Mouse (Mus musculus): ENCODE results near the gene Padi3. TPM values are rescaled to one million over a fixed set of nuclear protein-coding genes. Genes with fewer than 3 reads are reported as not detected.

The Padi3 gene
- polyA plus RNA-seq, 1 experiment, result 2.8 TPM

GRCm38 (mm10) chr4:140753366-140753765 is 57.1 kb downstream of the Padi3 start:
- no peaks in the 10 kb centered on the region for H3K79me2 ChIP-seq (ENCODE audit: control insufficient read depth, insufficient read depth)
- no peak for TF ChIP-seq USF1 (IDR thresholded peaks at IDR 0.05; ENCODE audit: low read depth)
- no peak for TF ChIP-seq REST (IDR thresholded peaks at IDR 0.05; ENCODE audit: insufficient read depth, insufficient read length)
- no peak for TF ChIP-seq SRF (IDR thresholded peaks at IDR 0.05; ENCODE audit: control insufficient read depth, insufficient read length, low read depth)
- no peak for TF ChIP-seq MYOD1 (IDR thresholded peaks at IDR 0.05; ENCODE audit: control insufficient read depth in 1 of 3, insufficient read length in 2 of 3, low read depth in 2 of 3)
- TF ChIP-seq POLR2AphosphoS2 (IDR thresholded peaks at IDR 0.05; ENCODE audit: insufficient read length, low read depth), result no peak
- no peak for TF ChIP-seq E2F4 (IDR thresholded peaks at IDR 0.05; ENCODE audit: insufficient read depth)
- TF ChIP-seq MAX (IDR thresholded peaks at IDR 0.05; ENCODE audit: low read depth), result no peak
- no peak for TF ChIP-seq TCF12 (IDR thresholded peaks at IDR 0.05; ENCODE audit: insufficient read depth, poor library complexity, severe bottlenecking)
- no peak for TF ChIP-seq CEBPB (IDR thresholded peaks at IDR 0.05; ENCODE audit: insufficient read depth, poor library complexity, severe bottlenecking)
- TF ChIP-seq POLR2A (IDR thresholded peaks at IDR 0.05; ENCODE audit: insufficient read length, low read depth), result no peak
- TF ChIP-seq MYOG (IDR thresholded peaks at IDR 0.05; ENCODE audit: control insufficient read depth in 1 of 3, insufficient read depth in 1 of 3, insufficient read length in 2 of 3, low read depth in 2 of 3), result no peak
- no peak for TF ChIP-seq TCF3 (IDR thresholded peaks at IDR 0.05; ENCODE audit: insufficient read length, low read depth)
- no peak overlapping the region for H3ac ChIP-seq (ENCODE audit: control insufficient read depth, insufficient read length)
- no peak overlapping the region for H3K4me2 ChIP-seq (ENCODE audit: low read depth)
- peaks cover 6% of the 10 kb centered on the region for H3K27me3 ChIP-seq (ENCODE audit: control insufficient read depth, insufficient read depth, insufficient read length)
- no peaks in the 10 kb centered on the region for H3K36me3 ChIP-seq (ENCODE audit: control insufficient read depth, insufficient read depth)
- no peak overlapping the region for H3K4me3 ChIP-seq

- no peak for TF ChIP-seq E2F4 (IDR thresholded peaks at IDR 0.05; ENCODE audit: insufficient read depth)
- no peak for TF ChIP-seq MAX (IDR thresholded peaks at IDR 0.05; ENCODE audit: low read depth)
- no peak for TF ChIP-seq TCF12 (IDR thresholded peaks at IDR 0.05; ENCODE audit: insufficient read depth, poor library complexity, severe bottlenecking)
- no peak for TF ChIP-seq MYOD1 (IDR thresholded peaks at IDR 0.05; ENCODE audit: control insufficient read depth in 1 of 3, insufficient read length in 2 of 3, low read depth in 2 of 3)
- TF ChIP-seq USF1 (IDR thresholded peaks at IDR 0.05; ENCODE audit: low read depth), result no peak
- no peak for TF ChIP-seq POLR2A (IDR thresholded peaks at IDR 0.05; ENCODE audit: insufficient read length, low read depth)
- no peak for TF ChIP-seq SRF (IDR thresholded peaks at IDR 0.05; ENCODE audit: control insufficient read depth, insufficient read length, low read depth)
- no peak for TF ChIP-seq MYOG (IDR thresholded peaks at IDR 0.05; ENCODE audit: control insufficient read depth in 1 of 3, insufficient read depth in 1 of 3, insufficient read length in 2 of 3, low read depth in 2 of 3)
- H3K79me2 ChIP-seq (ENCODE audit: control insufficient read depth, insufficient read depth), result no peaks in the 10 kb centered on the region
- no peak overlapping the region for H3K4me3 ChIP-seq
- H3K4me2 ChIP-seq (ENCODE audit: low read depth), result no peak overlapping the region
- H3ac ChIP-seq (ENCODE audit: control insufficient read depth, insufficient read length), result no peak overlapping the region
- no peaks in the 10 kb centered on the region for H3K36me3 ChIP-seq (ENCODE audit: control insufficient read depth, insufficient read depth)
- H3K27me3 ChIP-seq (ENCODE audit: control insufficient read depth, insufficient read depth, insufficient read length), result peaks cover 5% of the 10 kb centered on the region
Observed at GRCm38 (mm10) chr4:140750328-140750727, 60.1 kb downstream of the Padi3 start.

GRCm38 (mm10) chr4:140747978-140748377 is 62.5 kb downstream of the Padi3 start:
- Histone ChIP-seq H3K4me2 (ENCODE audit: low read depth) (peak overlapping the region; percentile 46), H3K4me3 (no peak overlapping the region), H3K36me3 (ENCODE audit: control insufficient read depth, insufficient read depth) (no peaks in the 10 kb centered on the region), H3K79me2 (ENCODE audit: control insufficient read depth, insufficient read depth) (no peaks in the 10 kb centered on the region), H3K27me3 (ENCODE audit: control insufficient read depth, insufficient read depth, insufficient read length) (peaks cover 8% of the 10 kb centered on the region), H3ac (ENCODE audit: control insufficient read depth, insufficient read length) (no peak overlapping the region)
- TF ChIP-seq POLR2AphosphoS2 (IDR thresholded peaks at IDR 0.05; ENCODE audit: insufficient read length, low read depth) (no peak), REST (IDR thresholded peaks at IDR 0.05; ENCODE audit: insufficient read depth, insufficient read length) (no peak), USF1 (IDR thresholded peaks at IDR 0.05; ENCODE audit: low read depth) (no peak), POLR2A (IDR thresholded peaks at IDR 0.05; ENCODE audit: insufficient read length, low read depth) (no peak), TCF3 (IDR thresholded peaks at IDR 0.05; ENCODE audit: insufficient read length, low read depth) (no peak), E2F4 (IDR thresholded peaks at IDR 0.05; ENCODE audit: insufficient read depth) (no peak), CEBPB (IDR thresholded peaks at IDR 0.05; ENCODE audit: insufficient read depth, poor library complexity, severe bottlenecking) (no peak), MYOD1 (IDR thresholded peaks at IDR 0.05; ENCODE audit: control insufficient read depth in 1 of 3, insufficient read length in 2 of 3, low read depth in 2 of 3) (no peak), SRF (IDR thresholded peaks at IDR 0.05; ENCODE audit: control insufficient read depth, insufficient read length, low read depth) (no peak), TCF12 (IDR thresholded peaks at IDR 0.05; ENCODE audit: insufficient read depth, poor library complexity, severe bottlenecking) (no peak), MAX (IDR thresholded peaks at IDR 0.05; ENCODE audit: low read depth) (no peak), MYOG (IDR thresholded peaks at IDR 0.05; ENCODE audit: control insufficient read depth in 1 of 3, insufficient read depth in 1 of 3, insufficient read length in 2 of 3, low read depth in 2 of 3) (no peak)

- H3K4me2 ChIP-seq (ENCODE audit: low read depth), result no peak overlapping the region
- H3K4me3 ChIP-seq, result no peak overlapping the region
- TF ChIP-seq USF1 (IDR thresholded peaks at IDR 0.05; ENCODE audit: low read depth), result no peak
- no peak for TF ChIP-seq POLR2A (IDR thresholded peaks at IDR 0.05; ENCODE audit: insufficient read length, low read depth)
- no peak for TF ChIP-seq REST (IDR thresholded peaks at IDR 0.05; ENCODE audit: insufficient read depth, insufficient read length)
- no peak for TF ChIP-seq TCF12 (IDR thresholded peaks at IDR 0.05; ENCODE audit: insufficient read depth, poor library complexity, severe bottlenecking)
- TF ChIP-seq E2F4 (IDR thresholded peaks at IDR 0.05; ENCODE audit: insufficient read depth), result no peak
- no peak for TF ChIP-seq MAX (IDR thresholded peaks at IDR 0.05; ENCODE audit: low read depth)
- TF ChIP-seq POLR2AphosphoS2 (IDR thresholded peaks at IDR 0.05; ENCODE audit: insufficient read length, low read depth), result no peak
- TF ChIP-seq MYOD1 (IDR thresholded peaks at IDR 0.05; ENCODE audit: control insufficient read depth in 1 of 3, insufficient read length in 2 of 3, low read depth in 2 of 3), result no peak
- no peak for TF ChIP-seq MYOG (IDR thresholded peaks at IDR 0.05; ENCODE audit: control insufficient read depth in 1 of 3, insufficient read depth in 1 of 3, insufficient read length in 2 of 3, low read depth in 2 of 3)
- no peaks in the 10 kb centered on the region for H3K36me3 ChIP-seq (ENCODE audit: control insufficient read depth, insufficient read depth)
- no peaks in the 10 kb centered on the region for H3K79me2 ChIP-seq (ENCODE audit: control insufficient read depth, insufficient read depth)
- H3K27me3 ChIP-seq (ENCODE audit: control insufficient read depth, insufficient read depth, insufficient read length), result peaks cover 17% of the 10 kb centered on the region
- H3ac ChIP-seq (ENCODE audit: control insufficient read depth, insufficient read length), result no peak overlapping the region
Observed at GRCm38 (mm10) chr4:140744654-140745053, 65.8 kb downstream of the Padi3 start.

GRCm38 (mm10) chr4:140743086-140743485 is 67.4 kb downstream of the Padi3 start:
- no peaks in the 10 kb centered on the region for H3K36me3 ChIP-seq (ENCODE audit: control insufficient read depth, insufficient read depth)
- H3K79me2 ChIP-seq (ENCODE audit: control insufficient read depth, insufficient read depth), result no peaks in the 10 kb centered on the region
- no peak overlapping the region for H3K4me3 ChIP-seq
- TF ChIP-seq E2F4 (IDR thresholded peaks at IDR 0.05; ENCODE audit: insufficient read depth), result no peak
- TF ChIP-seq MYOD1 (IDR thresholded peaks at IDR 0.05; ENCODE audit: control insufficient read depth in 1 of 3, insufficient read length in 2 of 3, low read depth in 2 of 3), result peak in 1 of 3 experiments; percentile 7
- H3K27me3 ChIP-seq (ENCODE audit: control insufficient read depth, insufficient read depth, insufficient read length), result peaks cover 17% of the 10 kb centered on the region
- H3K4me2 ChIP-seq (ENCODE audit: low read depth), result no peak overlapping the region
- no peak overlapping the region for H3ac ChIP-seq (ENCODE audit: control insufficient read depth, insufficient read length)
